Mouse (Mus musculus) lung, embryonic 15.5 days (tissue): ENCODE measurements around the gene Taf5. TPM values are rescaled to one million over a fixed set of nuclear protein-coding genes. Genes with fewer than 3 reads are reported as not detected.

Source experiments
- ATAC-seq: fragments of 200-750 bp; cut with Nextera tagmentation; 2 replicates; pipeline ENCODE4 v1.8.0; 2017; ENCODE audit warnings: moderate number of reproducible peaks, borderline replicate concordance; ENCODE audit not compliant: low FRiP score, low TSS enrichment; ENCODE audit errors: extremely low read depth
- H3K27ac ChIP-seq: fragments of 300-500 bp; sonication (generic); 2 replicates; pipeline ENCODE4 v1.5.1; 2015; ENCODE audit warnings: moderate library complexity, mild to moderate bottlenecking, inconsistent platforms
- H3K27me3 ChIP-seq: fragments of 300-500 bp; sonication (generic); 2 replicates; pipeline ENCODE4 v1.6.1; 2015; ENCODE audit warnings: inconsistent platforms
- H3K36me3 ChIP-seq: fragments of 300-500 bp; sonication (generic); 2 replicates; pipeline ENCODE4 v1.6.1; 2015; ENCODE audit warnings: inconsistent platforms
- H3K4me1 ChIP-seq: fragments of 300-500 bp; sonication (generic); 2 replicates; pipeline ENCODE4 v1.6.1; 2015; ENCODE audit warnings: inconsistent platforms
- H3K4me2 ChIP-seq: fragments of 300-500 bp; sonication (generic); 2 replicates; pipeline ENCODE4 v1.6.1; 2015; ENCODE audit warnings: inconsistent platforms, mild to moderate bottlenecking, moderate library complexity
- H3K4me3 ChIP-seq: fragments of 300-500 bp; sonication (generic); 2 replicates; pipeline ENCODE4 v1.5.1; 2015; ENCODE audit warnings: mild to moderate bottlenecking, inconsistent platforms
- H3K9ac ChIP-seq: fragments of 300-500 bp; sonication (generic); 2 replicates; pipeline ENCODE4 v1.6.1; 2015; ENCODE audit warnings: inconsistent platforms
- H3K9me3 ChIP-seq: fragments of 300-500 bp; sonication (generic); 2 replicates; pipeline ENCODE4 v1.6.1; 2016; ENCODE audit warnings: inconsistent platforms
- WGBS: fragments of 180-500 bp; shearing (Covaris S2); methylation state at CpG from one replicate; pipeline ENCODE4 v1.1.7; 2015; 5-methylcytosine and 5-hydroxymethylcytosine counted together
- polyA plus RNA-seq: library from polyadenylated mRNA; unstranded; fragments of >200 nt; fragmentation: Nextera tagmentation; extraction: Ambion mirVana; gene quantifications from 2 replicates; pipeline ENCODE4 v1.2.1, GENCODE M21; 2015

Taf5 gene
- polyA plus RNA-seq, 1 experiment from 2014 or later, result 5.3 TPM

GRCm38 (mm10) chr19:47130551-47131125, 63.1 kb downstream of the Taf5 start:
- H3K4me3 ChIP-seq, result no peak overlapping the region
- H3K4me1 ChIP-seq, result no peaks in the 10 kb centered on the region
- no peak overlapping the region for H3K4me2 ChIP-seq
- H3K27me3 ChIP-seq, result no peaks in the 10 kb centered on the region
- H3K9me3 ChIP-seq, result no peaks in the 10 kb centered on the region
- WGBS, result 90% methylated on average over 15 of the region's 15 CpGs
- ATAC-seq, result no peak
- H3K27ac ChIP-seq, result no peak overlapping the region
- H3K9ac ChIP-seq, result no peak overlapping the region
- H3K36me3 ChIP-seq, result peaks cover 75% of the 10 kb centered on the region

Other genes starting within 250 kb of the Taf5 start
- 1.0 and 2.3 TPM in 2 replicates for gene Ina, start 53.0 kb upstream of the Taf5 start, polyA plus RNA-seq
- 85.4 and 86.0 TPM in 2 replicates for gene Nt5c2, start 52.6 kb upstream of the Taf5 start, polyA plus RNA-seq
- 15.3 and 19.3 TPM in 2 replicates for gene Pcgf6, start 16.8 kb upstream of the Taf5 start, polyA plus RNA-seq
- 1,008 and 1,027 TPM in 2 replicates for gene Usmg5, start 22.9 kb downstream of the Taf5 start, polyA plus RNA-seq
- gene Pdcd11, start 23.0 kb downstream of the Taf5 start, polyA plus RNA-seq, result 7.8 and 8.3 TPM in 2 replicates
- gene Calhm2, start 70.5 kb downstream of the Taf5 start, polyA plus RNA-seq, result 7.1 and 9.7 TPM in 2 replicates
- gene Calhm1, start 76.5 kb downstream of the Taf5 start, polyA plus RNA-seq, result not detected in 2 replicates
- gene Calhm3, start 90.0 kb downstream of the Taf5 start, polyA plus RNA-seq, result not detected in 2 replicates
- 6.1 and 6.3 TPM in 2 replicates for gene Neurl1a, start 111.1 kb downstream of the Taf5 start, polyA plus RNA-seq